Mouse (Mus musculus): ENCODE measurements around the gene Snrpb. TPM values are rescaled to one million over a fixed set of nuclear protein-coding genes. Genes with fewer than 3 reads are reported as not detected.

Snrpb gene
- total RNA-seq, 2 experiments from 2014 or later = 184 to 187 TPM

GRCm38 (mm10) chr2:130144703-130145324, 34.4 kb downstream of the Snrpb start:
- DNase-seq = no peak

- no peak for DNase-seq
These were observed 36.2 kb downstream of the Snrpb start for GRCm38 (mm10) chr2:130143011-130143410.

GRCm38 (mm10) chr2:130129687-130130086, 49.5 kb downstream of the Snrpb start:
- DNase-seq = no peak

GRCm38 (mm10) chr2:130126073-130126472, 53.1 kb downstream of the Snrpb start:
- no peak for DNase-seq

- no peak for DNase-seq
These were observed 53.7 kb downstream of the Snrpb start for GRCm38 (mm10) chr2:130125279-130126059.

Other genes starting within 250 kb of the Snrpb start
- under 1 TPM; 0.13 to 0.63 TPM for gene Tgm3, start 167.1 kb downstream of the Snrpb start, total RNA-seq (2021)
- not detected for gene Tgm6, start 67.0 kb downstream of the Snrpb start, total RNA-seq (2021)
- gene Tmc2, start 15.8 kb upstream of the Snrpb start, total RNA-seq (2021) = not detected
- 100 to 1,000 TPM in 1 of 2 experiments, 10 to 100 TPM in 1; 94.9 to 131 TPM for gene Nop56, start 95.0 kb upstream of the Snrpb start, total RNA-seq (2021)
- 100 to 1,000 TPM; 421 to 428 TPM for gene Idh3b, start 105.1 kb upstream of the Snrpb start, total RNA-seq (2021)
- 1 to 10 TPM; 3.4 to 3.7 TPM for gene Ebf4, start 115.8 kb upstream of the Snrpb start, total RNA-seq (2021)
- 10 to 100 TPM in 1 of 2 experiments, 1 to 10 TPM in 1; 7.1 to 11.3 TPM for gene Cpxm1, start 218.2 kb upstream of the Snrpb start, total RNA-seq (2021)
- gene Gm28372, start 225.8 kb upstream of the Snrpb start, total RNA-seq (2021) = not detected
- not detected for gene 1700020A23Rik, start 225.9 kb upstream of the Snrpb start, total RNA-seq (2021)
- not detected for gene Tmem239, start 227.1 kb upstream of the Snrpb start, total RNA-seq (2021)
- gene Vps16, start 244.9 kb upstream of the Snrpb start, total RNA-seq (2021) = 10 to 100 TPM; 62.9 to 63.9 TPM
- gene Pced1a, start 245.3 kb upstream of the Snrpb start, total RNA-seq (2021) = 10 to 100 TPM; 12.9 to 14.6 TPM

All from adrenal gland, postnatal 36 days (tissue).